Mouse (Mus musculus) stomach, postnatal 0 days (tissue): ENCODE measurements at regions not wholly inside any gene's neighbourhood (a gene's known extent, or its start where the extent isn't known, plus 50 kb on each side); places are given as distances from the start of the nearest gene placed in this dataset.

Experiments used
- CTCF ChIP-seq: IDR thresholded peaks from 2 replicates; pipeline ENCODE4 v1.5.1; 2016; ENCODE audit warnings: antibody characterized with exemption, low read depth, mild to moderate bottlenecking, moderate library complexity
- EP300 ChIP-seq: optimal IDR thresholded peaks from 2 replicates; pipeline ENCODE3; 2016; ENCODE audit warnings: antibody characterized with exemption

DNA sequence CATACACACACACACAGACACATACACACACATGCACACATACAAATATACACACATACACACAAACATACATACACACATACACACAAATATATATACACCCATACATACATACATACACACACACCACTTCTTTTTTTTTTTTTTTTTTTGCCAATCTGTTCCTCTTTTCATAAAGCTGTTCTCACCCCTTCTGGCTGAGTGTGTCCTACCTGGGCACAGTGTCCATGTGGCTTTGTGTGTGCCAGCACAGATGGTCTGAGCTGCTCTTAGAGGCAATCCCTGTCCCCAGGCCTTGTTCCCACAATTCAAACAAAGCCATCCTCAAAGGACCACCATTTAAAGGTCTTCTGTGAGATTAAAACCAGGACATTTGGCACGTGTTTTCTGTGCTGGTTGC is 127.6 kb upstream of the Prep start:
- TF ChIP-seq CTCF: no peak
- no peak for TF ChIP-seq EP300
